Mouse (Mus musculus): ENCODE measurements around the gene Itpr3.
A peak's percentile ranks its signal among the peaks of the same experiment; 100 is the strongest.

Gene Itpr3

DNA sequence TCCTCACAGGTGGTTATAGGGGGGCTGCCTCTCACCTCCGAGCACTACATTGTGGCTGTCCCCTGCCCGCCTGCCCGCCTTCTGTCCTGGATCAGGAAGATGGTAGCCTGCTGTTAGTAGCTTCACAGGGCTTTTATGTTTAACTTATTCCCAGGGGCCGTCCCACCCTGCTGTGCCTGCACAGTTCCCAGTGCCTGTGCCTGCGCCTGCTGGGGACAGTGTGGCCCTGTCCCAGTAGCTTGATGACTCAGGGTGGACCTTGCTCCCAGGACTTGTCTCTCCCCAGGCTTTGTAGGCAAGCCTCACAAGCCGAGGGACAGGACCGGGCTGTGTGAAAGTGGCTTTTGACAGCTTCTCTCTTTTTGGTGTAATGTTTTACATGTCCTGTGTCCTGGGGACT, 64.7 kb downstream of the Itpr3 start:
- no peak for DNase-seq

DNA sequence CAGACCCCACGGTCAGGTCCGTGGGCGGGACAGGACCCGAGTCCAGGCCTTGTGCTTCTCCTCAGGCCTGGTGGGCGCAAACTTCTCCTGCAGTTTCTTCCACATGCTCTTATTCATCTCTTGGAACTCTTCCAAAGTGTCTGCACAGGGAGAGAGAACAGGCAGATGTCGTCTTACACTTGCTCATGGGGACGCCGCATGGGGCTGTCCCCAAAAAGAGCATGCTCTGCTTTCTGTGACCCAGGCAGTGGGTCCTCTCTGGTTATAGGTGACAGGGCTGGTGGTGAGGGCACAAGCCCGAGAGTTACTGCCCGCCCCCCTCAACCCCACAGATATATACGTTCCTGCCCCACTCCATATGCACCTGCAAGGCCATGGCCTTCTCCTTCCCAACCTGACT, 65.6 kb downstream of the Itpr3 start:
- no peak for DNase-seq

DNA sequence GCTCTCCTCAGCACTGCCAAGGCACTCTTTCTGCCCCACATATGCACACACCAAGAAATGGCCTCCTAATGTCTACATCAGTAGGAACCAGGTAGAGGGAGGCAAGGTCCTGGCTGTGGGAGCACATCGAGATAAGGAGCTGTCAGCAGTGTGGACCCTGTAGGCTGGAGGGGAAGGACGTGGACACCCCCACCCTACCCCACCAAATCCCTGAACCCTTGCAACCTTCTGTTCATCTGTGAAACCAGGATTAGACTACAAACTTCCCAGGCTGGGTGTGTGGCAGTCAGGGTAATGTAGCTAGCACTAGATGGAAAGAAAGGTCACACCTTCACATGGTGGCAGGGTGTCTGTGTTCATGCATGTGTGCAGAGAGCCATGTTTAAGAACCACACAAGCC, 66.0 kb downstream of the Itpr3 start:
- DNase-seq = no peak

DNA sequence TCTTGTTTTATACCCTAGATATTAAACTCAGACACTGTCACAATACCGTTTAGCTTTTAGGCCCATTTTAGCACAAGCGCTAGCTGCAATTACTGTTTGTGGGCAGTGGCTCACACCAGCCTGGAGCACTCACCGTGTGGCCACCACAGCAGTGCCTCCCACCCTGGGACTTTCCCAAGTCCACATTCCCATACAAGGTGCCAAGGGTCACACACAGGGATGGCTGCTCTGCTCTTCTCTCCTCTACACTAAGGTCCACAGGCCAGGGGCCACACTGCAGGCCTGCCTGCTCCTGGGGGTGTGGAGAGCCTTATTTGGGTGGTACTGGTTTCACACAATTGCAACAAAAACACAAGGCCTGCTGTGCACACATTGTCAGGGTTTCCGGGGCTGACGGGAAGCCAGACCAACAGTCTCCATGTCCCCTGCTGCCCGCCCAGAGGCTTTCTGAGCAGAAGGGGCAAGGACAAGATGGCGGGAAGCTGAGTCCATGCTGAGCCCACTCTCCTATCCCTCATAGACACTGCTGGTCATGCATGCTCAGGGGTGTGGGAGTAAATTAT, 66.8 kb downstream of the Itpr3 start:
- DNase-seq = no peak

DNA sequence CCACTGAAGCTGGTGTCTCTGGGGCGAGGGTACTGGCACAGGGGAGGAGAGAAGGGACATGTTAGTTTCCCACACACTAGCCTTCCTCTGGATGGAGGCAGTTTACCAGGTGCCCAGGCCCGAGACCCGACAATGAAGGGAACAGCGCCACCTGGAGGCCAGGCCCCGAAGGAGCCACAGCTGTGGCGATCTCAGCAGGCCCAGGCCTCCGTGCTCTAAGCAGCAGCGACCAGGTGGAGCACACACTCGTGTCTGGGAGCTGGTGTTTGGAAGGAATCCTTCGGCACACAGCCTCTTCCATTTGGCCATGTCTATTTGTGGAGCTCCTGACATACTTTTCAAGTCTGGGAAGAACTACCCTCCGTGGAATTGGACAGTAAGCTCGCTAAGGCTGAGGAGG, 68.1 kb downstream of the Itpr3 start:
- DNase-seq = peak; percentile 43

DNA sequence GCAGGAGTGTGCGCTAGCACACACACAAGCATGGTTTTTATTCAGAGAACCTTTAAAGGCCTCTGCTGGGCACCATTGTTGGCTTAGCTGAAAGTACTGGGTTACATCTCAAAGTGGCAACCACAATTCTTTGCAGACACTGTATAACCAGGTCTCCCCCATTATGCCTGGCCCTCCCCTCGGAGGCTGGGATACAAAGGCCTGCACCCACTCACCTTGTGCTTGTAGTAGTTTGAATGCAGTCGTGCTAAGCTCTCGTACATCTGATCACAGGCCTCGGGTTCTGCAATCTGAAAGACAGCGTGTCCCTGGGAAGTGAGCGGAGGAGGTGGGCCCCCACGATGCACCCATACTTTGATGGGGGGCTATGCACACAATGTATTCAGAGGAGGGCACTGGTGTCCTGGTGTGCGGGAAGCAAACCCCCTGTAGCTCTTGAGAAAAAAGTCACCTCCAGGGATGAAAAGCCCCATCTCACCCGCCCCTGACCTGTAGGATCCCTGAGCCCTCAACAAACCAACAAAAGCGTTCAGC, 68.6 kb downstream of the Itpr3 start:
- DNase-seq = no peak

DNA sequence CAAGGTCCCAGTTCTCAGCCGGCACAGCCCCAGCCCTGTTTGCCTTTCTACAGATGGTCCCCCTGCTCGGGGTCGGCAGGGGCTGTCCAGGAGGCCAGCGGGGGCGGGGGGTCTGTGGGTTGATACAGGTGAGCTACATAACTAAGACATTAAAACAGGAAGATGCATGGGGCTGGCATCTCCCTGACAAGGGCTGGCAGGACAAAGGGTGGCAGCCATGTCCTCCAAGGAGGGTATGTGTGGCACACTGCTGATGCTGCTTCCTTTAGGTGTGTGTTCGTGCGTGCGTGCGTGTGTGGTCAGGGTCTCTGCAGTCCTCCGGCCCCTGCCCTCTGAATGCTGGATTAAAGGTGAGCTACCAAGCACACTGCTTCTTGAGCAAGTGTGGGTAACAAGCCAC, 69.9 kb downstream of the Itpr3 start:
- no peak for DNase-seq

DNA sequence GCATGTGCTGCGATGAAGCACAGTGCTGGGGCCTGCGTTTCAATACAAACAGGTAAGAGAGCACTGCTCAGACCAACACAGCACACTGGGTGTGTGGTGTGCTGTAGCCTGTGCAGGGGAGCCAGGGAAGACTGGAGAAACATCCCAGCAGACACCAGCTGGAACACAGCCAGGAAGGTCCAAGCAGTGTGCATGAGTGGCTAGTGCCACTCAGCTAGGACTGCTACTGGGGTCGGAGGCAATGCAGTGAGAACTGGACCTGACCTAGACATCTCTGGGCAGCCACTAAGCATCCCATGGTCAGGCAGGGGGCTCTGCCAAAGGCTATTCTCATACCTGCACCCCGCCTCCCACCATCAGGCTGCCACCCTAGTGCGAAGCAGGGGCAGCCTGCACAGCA, 71.1 kb downstream of the Itpr3 start:
- no peak for DNase-seq

DNA sequence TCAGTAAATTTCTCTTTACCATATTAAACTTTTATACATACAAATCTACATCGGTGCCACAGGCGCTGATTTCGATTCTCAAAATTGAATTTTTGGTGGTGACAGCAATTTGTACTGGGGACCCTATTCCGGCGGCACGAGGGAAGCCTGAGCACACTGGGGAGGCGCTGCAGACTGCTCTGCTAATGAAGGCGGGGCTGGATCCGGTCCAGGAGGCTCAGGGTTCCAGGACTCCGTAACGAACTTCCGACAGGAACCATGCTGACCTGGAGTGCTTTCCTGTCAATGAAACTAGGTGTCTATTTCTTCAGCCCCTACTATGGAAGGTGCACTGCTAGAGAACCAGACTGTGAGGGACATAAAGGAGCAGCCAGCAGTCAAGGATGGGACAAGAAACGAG, 72.2 kb downstream of the Itpr3 start:
- no peak for DNase-seq

DNA sequence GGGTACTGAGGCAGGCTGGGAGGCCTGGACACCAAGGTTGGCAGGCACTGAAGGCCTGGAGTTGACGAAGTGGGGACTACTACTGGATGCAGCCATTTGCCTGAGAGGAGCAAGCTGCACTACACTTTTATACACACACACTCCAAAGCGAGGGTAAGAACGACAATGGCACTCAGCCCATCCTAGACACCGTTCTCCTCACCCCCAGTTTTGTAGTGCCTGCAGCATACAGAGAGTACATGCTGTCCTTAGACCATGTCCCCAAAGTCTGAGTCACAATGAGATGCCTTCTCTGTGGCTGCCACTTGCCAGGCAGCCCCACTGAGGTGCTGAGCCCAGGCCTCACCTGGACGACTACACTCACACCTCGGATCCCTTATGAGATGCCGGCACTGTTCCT, 72.7 kb downstream of the Itpr3 start:
- DNase-seq = no peak

DNA sequence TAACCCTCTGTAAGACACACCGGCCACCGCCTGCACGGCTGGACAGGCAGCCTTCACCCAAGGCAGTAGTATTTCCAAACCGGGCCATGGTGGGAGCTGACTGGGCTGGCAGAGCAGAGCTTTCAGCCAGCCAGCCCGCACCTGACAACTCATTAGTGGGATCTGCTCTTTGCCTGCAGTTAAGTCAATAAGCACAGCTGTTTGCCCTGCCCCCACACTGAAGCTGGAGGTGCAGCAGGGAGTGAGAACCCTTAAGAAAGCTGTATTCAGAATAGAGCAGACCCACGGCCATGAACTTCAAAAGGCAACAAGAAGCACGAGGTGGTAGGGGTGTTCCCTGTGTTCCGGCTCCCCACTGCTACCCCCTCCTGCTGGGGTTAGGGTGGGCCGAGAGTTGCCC, 73.1 kb downstream of the Itpr3 start:
- DNase-seq = no peak

DNA sequence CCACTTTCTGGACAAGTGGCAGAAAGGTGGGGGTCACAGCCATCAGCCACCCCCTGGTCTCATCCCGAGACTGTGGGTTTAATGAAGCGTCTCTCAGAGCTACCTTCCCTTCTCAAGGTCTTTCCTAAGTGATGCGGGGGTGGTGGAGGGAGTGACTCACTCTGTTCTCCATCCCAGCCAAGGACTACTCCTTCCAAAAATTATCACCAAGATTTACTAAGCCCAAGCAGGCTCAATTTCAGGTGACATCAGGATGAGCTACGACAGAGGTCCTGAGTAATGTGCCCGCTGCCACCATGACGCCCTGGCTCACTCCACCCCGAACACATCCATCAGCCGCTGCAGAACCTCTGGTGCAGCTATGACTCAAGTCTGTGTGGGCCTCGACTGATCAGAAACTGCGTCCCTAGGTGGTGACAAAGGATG, 74.1 kb downstream of the Itpr3 start:
- DNase-seq = no peak

DNA sequence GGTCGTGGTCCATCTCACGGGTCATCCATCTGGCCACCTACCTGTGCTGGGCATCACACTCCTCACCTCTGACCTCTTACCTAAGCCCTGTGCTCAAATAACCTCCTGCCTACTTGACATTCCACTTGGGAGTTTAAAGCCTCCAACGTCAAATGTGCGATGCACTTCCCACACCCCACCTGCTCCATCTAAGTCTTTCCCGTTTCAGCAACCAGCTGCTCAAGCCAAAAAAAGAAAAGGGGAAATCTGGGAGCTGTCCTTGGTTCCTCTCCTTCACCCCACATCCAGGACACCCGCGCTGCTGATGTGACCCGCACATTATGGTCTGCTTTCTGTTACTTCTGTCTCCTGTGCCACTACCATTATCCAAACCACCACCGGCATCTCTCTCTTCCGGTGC, 75.1 kb downstream of the Itpr3 start:
- no peak for DNase-seq

DNA sequence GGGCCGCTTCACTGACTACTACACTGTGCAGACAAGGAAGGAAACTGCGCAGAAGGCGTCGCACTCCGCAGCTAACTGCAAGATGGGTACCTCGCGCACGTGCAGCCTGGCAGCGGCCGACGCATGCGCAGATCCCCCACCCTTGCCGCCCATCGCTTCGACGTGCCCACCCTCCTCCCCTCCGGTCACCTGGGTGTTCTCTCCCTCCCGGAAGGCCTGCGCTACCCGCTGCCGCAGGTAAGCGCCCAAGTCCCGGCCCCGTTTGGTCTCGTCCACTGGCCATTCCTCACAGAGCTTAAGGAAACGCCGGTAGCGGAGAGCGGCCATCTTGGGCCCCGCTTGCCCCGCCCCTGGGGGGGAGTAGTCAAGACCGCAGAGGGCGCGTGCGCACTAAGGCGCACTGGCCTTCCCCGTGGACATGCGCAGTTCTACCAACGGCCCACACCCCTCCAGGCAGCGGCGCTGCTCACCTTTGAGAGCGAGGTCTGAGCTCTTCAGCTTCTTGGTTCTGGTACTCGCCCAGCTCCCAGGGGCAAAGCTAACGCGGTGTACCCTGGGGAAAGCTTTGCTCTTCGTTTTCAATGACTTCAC, 76.5 kb downstream of the Itpr3 start, which contains the start of gene Uqcc2:
Uqcc2 (minus strand) TSS at position 366 of the 591 bp plus-strand sequence.
- DNase-seq = peak; percentile 97

DNA sequence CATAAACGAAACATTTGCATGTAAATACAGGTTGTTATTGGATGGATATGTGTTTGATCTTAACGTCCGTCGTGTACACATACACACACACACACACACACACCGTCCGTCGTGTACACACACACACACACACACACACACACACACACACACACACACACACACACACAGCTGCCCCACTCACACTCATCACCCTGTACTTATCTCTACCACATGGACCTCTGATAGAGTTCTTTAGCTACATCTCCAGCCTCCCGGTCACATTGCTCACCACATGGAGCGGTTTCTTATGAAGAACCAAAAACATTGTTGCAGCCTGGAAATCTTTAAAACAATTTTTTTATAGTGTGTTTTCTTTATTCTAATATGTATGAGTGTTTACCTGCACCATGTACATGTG, 77.1 kb downstream of the Itpr3 start:
- DNase-seq = no peak

DNA sequence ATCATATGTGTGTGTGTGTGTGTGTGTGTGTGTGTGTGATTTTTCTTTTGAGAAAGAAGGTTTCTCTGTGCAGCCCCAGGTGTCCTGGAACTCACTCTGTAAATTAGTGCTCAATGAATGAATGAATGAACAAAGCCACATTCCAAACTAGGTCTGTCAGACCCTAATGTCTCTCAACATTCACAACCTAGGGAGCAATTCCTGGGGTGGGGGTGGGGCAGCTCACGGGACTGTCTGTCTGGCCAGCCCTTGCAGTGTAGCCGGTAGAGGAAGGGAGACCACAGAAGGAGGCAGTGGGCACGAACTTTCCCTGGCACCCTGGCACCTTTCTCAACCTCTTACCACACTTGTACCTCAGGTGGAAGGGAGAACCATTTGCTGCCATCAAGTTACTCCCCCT, 77.6 kb downstream of the Itpr3 start:
- DNase-seq = no peak

DNA sequence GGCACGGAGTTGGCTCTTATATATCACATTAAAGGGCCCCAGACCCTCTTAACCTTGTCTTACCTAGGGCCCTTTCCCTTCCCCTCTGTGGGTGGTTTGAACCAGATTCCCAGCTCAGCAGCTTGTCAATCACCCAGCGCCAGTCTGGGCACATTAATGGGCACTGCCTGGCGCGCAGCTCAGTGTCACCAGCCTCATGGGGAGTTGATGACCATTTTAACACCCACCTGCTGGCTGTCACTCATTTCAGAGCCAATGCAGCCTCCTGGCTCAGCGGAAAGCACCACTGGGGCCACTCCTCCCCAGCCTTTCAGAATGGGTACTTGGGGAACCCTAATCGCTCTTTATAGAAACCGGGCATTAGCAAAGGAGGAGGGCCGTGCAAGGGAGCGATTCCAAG, 81.3 kb downstream of the Itpr3 start:
- DNase-seq = no peak

DNA sequence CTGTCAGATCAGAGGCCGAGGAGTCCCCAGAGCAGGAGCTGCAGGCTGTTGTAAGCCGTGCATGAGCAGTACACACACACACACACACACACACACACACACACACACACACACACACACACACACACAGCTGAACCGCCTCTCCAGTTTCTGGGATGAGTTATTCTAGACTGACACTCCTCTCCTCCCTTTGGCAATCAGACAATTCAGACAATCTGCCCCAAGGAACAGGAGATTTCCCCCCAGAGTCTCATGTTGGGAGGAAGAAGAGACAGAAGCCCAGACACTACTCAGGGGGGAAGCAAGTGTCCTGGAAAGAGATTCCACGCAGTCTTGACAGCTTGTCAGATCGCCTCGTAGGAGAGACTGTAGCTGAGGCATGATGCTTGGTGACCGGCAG, 82.2 kb downstream of the Itpr3 start:
- DNase-seq = no peak

DNA sequence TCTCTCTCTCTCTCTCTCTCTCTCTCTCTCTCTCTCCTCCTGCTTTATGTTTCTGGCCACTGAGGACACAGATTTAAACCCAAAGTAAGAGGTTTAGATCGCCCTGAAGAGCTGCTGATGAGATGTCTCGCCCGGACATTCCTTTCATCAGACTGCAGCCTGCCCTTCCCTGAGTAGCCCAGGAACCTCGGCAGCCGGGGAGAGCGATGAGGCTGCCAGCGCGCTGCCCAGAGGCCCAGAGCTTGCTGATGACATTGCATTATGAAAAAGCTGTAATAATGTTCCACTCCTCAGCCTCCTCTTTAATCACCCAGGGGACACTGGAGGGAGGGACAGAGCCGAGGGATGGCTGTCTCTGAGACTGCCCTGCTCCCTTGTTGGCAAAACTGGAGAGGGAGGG, 83.2 kb downstream of the Itpr3 start:
- no peak for DNase-seq

DNA sequence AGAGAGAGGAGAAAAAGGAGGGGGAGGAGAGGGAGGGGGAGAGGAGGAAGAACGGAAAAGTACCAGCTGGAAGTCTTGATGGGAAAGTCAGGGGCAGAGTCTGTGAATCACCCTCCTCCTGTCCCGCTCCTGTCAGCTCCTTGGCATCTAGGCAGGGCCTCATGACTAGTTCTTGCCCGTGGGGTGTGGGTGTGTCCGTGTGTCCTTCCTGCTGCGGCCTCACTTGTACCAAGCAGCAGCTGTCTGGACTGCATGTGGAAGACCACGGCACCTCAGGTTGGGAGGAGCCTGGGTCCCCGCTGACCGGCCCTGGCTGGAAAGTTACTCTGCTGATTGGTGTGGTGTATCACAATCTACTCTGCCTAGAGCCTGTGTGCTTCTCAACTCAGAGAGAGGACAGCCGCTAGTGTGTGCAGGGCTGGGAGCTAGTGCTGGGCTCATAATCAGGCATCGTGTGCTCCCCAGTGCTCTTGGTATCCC, 84.9 kb downstream of the Itpr3 start:
- peak; percentile 57 for DNase-seq

DNA sequence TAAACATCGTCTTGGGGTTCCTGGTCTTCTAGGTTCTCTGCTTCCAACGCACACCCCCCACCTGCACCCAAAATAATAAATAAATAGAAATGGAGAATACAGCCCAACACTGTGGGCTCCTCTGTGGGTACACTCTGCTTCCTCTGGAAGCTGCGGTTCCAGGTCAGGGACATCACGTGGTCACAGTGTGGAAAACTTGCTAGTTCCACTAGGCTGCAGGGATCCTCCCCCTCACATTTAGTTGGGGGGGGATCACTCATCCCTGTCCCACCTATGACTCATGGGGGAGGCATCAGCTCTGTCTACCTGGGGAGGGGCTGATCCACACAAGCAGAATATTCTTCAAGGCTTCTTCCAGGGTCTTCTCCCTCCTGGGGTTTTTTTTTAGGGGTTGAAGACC, 87.0 kb downstream of the Itpr3 start:
- DNase-seq = no peak

DNA sequence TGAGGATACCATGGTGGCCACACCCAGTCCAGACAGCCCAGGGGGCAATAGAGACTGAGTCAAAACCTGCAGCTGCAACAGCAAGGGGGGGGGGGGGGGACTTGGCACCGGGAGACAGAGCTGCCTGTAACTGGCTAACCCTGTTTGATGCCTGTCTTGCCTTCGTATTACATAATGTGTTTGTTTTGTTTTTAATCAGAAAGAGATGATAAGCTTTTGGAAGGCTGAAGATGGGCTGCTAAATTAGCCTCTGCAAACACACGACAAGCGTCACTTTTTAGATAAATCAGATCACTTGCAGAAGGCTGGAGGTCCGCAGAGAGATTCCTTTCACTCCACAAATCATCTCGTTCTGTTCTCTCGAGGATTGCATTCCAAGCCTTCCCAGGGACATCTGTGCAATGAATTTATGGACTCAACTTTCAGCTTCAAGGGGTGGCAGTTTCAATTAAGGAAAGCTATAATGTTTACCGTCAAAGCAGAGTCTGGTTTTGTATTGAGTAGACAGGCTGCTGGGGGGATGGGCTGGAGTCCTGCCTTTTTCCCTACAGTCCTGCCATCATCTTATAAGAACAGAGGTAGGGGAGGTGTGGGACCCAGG, 89.3 kb downstream of the Itpr3 start:
- DNase-seq = no peak

DNA sequence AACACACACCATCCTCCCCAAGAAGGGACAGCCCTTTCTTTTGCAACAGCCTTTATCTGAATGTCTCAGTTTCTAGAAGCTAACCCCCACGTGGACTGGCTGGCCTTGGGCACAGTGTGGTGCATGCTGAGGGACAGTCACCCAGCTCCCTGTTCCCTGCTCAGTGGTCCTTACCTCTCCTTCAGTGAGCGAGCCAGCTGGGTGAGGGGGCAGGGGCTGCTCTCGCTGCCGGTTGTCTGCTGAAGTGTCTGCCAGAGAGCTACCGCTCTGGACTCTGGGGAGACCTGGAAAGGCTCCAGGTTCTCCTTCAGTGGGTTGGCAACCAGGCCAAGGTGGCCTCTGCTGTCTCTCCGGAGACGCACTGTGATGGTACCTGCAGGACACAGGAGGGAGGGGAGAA, 93.8 kb downstream of the Itpr3 start:
- peak; percentile 57 for DNase-seq

DNA sequence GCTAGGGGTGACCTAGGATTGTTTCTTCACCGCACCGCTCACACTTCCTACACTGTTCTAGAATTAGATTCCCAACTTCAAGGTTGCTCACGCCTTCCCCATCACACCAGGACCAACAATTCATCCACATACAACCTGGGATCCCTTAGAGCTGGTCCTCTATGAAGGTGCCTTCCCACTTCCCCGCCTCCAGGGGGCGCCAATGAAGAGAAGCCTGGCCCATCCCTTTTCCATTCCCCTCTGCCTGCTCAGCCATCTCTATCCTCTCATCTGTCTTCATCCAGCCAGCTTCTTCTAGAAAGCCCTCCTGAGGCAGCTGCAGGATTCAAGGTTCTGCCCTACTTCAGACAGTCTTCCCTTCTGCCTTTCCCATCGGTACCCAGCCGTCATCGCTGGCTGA, 94.3 kb downstream of the Itpr3 start:
- DNase-seq = no peak

Measured in kidney, adult 11 months (tissue).